Mouse (Mus musculus) brain, embryonic 14.5 days (tissue): ENCODE measurements around the gene Trpv5. TPM values are rescaled to one million over a fixed set of nuclear protein-coding genes. Genes with fewer than 3 reads are reported as not detected.

ENCODE experiments used
- DNase-seq: peaks from one replicate; pipeline ENCODE4 v3.0.0-alpha.2; 2011; ENCODE audit warnings: low read depth
- CTCF ChIP-seq: fragments of 200-500 bp; IDR thresholded peaks from 2 replicates; pipeline ENCODE4 v1.5.1; 2012; ENCODE audit warnings: inconsistent platforms, mild to moderate bottlenecking, moderate library complexity, borderline replicate concordance; ENCODE audit not compliant: insufficient read depth, insufficient read length; ENCODE audit errors: extremely low read depth
- POLR2A ChIP-seq: fragments of 200-500 bp; IDR thresholded peaks from 2 replicates; pipeline ENCODE4 v1.6.1; 2012; ENCODE audit warnings: mild to moderate bottlenecking, inconsistent platforms, borderline replicate concordance; ENCODE audit not compliant: poor library complexity, insufficient read depth, insufficient read length, severe bottlenecking; ENCODE audit errors: extremely low read depth
- polyA plus RNA-seq: library from polyadenylated mRNA; depleted of rRNA; stranded (reverse); fragments of >200 nt; gene quantifications from 2 replicates; pipeline ENCODE4 v1.2.3, GENCODE M21; 2012; rRNA removed

Gene Trpv5
- polyA plus RNA-seq, 1 experiment, result not detected

DNA sequence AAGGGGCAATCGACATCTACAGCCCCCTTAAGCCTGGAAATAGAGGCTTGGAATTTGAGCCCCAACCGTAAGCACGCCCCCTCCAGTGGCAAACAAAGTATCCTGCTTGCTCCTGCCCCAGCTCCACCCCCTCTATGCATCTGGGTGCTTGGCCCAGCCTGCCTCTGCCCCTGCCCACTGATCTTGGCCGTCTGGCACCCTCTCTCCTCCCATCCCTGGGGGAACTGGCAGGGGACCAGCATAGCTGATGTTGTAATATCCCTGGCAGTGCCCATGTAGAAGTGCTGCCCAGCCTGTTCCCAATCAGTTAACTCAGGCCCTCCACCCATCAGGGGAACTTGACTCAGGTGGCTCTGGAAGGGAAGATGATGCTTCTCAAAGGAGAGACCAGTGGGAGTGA, 74.4 kb downstream of the Trpv5 start:
- DNase-seq, result peak; percentile 78
- TF ChIP-seq CTCF (no peak), POLR2A (no peak)

GRCm38 (mm10) chr6:41605794-41606104, 74.8 kb downstream of the Trpv5 start:
- no peak for DNase-seq
- TF ChIP-seq POLR2A (no peak), CTCF (no peak)

DNA sequence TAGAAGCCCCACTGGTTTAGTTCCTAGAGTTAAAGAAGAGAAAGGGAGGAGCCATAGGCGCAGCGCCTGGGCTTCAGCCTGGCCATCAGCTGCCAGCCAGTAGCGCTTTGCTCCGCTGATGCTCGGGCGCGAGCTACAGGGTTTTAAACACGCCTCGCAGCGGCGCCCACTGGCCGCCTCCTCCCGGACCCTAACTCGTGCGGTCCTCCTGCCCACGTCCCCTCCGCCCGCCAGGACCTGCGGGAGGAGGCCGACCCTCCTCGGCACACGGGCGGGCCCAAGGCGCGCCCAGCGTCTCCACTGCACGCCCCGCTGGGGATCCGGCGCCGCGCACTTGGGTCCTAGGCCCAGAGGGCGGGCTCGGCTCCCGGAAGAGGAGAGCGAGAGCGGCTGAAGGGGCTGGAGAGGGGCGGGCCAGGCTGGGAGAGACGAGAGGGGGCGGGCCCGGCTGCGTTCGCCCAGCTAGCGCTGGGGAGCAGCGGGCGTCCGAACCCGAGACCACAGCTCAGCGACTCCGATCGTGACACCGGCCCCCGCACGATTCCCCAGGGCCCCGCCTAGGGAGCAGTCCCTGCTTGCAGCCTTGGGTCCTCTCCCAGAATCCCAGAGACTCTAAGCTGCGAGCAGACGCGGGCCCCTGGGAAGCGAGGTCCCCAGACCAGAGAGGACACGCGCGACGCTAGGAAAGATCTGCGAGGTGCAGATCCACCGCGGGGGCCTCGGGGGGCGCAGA, 75.3 kb downstream of the Trpv5 start, which contains the start of gene Ephb6:
TSS of gene Ephb6 (plus strand) at position 422 of the 733 bp plus-strand sequence.
- peak; percentile 92 for DNase-seq
- TF ChIP-seq CTCF (no peak), POLR2A (peak; percentile 89)

- peak; percentile 91 for DNase-seq
- TF ChIP-seq CTCF, result peak; percentile 82
- TF ChIP-seq POLR2A, result no peak
These were observed 76.0 kb downstream of the Trpv5 start for GRCm38 (mm10) chr6:41604401-41605050.

Other genes starting within 250 kb of the Trpv5 start
- gene Gm10334, start 234.6 kb downstream of the Trpv5 start, polyA plus RNA-seq, result not detected in 2 replicates
- not detected in 2 replicates for gene Prss1, start 221.8 kb downstream of the Trpv5 start, polyA plus RNA-seq
- 0.18 TPM in 1 of 2 replicates, not detected in the other for gene Prss2, start 159.0 kb downstream of the Trpv5 start, polyA plus RNA-seq
- 42.6 and 49.7 TPM in 2 replicates for gene Ephb6, start 75.3 kb downstream of the Trpv5 start, polyA plus RNA-seq
- gene Trpv6, start 44.4 kb downstream of the Trpv5 start, polyA plus RNA-seq, result 0.04 and 0.06 TPM in 2 replicates
- gene Llcfc1, start 3.7 kb upstream of the Trpv5 start, polyA plus RNA-seq, result not detected in 2 replicates
- 0.49 and 0.58 TPM in 2 replicates for gene Kel, start 23.6 kb upstream of the Trpv5 start, polyA plus RNA-seq
- not detected in 2 replicates for gene Olfr459, start 94.4 kb upstream of the Trpv5 start, polyA plus RNA-seq
- gene Pip, start 166.8 kb upstream of the Trpv5 start, polyA plus RNA-seq, result not detected in 2 replicates
- not detected in 2 replicates for gene Sval2, start 172.2 kb upstream of the Trpv5 start, polyA plus RNA-seq